Mouse (Mus musculus) lung, postnatal 10 days (tissue): ENCODE results near the gene Mafg.
"Not testable (repeated sequence)": the region's sequence is repeated elsewhere in the genome, so short reads cannot be mapped to it uniquely, and the experiment has no call there.

Source experiments
- DNase-seq: peaks from one replicate; pipeline ENCODE4 v3.0.0; 2021

The Mafg gene

DNA sequence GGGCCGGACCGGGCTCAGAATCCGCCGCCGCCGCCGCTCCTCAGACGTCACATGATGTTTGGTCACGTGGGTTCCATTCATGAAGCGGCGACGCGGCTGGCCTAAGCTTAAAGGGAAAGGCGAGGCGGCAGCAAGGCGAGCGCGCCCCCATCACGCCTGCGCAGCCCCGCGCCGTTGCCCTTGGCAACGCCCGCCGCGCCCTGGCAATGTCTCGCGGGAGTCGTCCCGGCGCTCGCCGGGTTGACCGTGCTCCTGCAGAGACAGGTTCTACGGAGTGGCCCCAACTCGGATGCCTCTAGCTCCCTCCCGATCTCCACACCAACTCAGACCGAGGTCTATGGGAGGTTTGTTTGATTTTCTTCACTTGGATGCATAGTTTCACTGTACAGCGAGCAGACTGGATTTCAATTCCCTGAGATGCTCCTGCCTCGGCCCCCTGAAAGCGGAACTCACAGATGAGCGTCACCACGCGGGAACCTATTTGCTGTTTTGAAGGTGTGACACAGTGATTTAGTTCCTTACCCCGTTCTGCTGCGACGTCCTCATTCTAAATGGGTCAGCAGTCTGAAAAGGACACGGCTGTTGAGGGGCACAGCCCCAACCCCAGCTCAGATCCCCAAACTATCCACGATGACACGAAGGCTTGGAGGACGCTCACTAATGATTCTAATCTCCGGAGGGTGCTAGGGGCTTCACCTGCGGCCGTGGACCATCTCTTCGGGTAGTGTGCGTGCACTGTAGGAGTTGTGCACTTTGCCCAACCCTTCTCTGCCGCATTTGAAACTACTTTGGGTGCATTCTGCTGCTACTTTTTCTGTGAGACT lies at the start of gene Mafg:
Mafg (minus strand) TSS at position 81 of the 824 bp plus-strand sequence.
- DNase-seq: peak; percentile 96

DNA sequence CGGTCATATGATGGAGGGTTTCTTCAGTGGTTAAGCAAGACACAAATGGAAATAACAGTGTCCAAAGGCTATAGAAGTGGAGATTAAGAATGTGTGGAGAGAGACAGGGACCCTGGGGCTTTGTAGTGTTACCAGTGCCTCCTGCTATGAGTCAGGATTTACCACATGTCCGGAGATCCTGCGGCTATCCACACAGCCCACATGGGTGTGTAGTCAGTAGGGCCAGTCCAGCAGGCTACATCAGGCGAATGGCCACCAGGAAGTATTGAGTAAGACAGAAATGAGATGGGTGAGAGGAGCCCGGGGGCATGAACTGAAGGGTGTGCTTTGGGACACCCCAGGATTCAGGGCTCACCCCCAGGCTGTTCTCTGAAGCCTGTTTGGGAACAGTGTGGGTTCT lies 49.3 kb upstream of the Mafg start:
- DNase-seq: no peak

DNA sequence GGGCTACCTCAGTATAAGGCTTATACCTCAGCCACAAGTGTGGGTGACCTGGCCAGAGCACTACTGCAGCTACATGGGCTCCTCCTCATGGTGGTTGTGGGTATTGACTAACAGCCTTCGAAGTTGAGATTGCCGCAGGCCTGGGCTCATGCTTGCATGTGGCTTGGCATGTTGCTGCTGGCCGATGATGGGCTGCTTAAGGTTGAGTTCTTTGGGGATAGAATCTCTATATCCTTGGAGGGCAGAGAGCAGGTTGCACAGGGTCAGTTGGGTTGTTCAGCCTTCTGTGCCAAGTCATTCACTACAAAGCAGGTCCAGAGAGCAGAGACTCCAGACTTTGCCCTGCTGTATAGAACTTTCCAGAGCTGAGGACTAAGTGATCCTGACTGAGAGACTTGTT lies 46.5 kb upstream of the Mafg start:
- DNase-seq: peak; percentile 66

DNA sequence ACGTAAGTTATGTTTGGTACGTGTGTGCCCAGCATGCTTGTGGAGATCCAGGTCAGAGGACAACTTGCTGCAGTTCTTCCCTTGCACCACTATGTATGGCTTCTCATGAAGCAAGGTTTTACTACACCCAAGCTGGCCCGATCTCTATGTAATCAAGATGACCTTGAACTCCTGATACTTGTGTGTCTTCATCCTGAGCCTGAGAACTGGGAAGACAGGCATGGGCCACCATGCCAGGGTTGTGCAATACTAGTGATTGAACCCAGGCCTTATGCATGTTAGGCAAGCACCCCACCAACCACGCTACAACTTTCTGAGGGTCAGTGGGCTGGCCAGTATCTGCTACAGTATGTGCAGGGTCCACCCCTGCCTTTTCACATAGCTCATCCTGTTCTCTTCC lies 43.6 kb upstream of the Mafg start:
- DNase-seq: no peak

DNA sequence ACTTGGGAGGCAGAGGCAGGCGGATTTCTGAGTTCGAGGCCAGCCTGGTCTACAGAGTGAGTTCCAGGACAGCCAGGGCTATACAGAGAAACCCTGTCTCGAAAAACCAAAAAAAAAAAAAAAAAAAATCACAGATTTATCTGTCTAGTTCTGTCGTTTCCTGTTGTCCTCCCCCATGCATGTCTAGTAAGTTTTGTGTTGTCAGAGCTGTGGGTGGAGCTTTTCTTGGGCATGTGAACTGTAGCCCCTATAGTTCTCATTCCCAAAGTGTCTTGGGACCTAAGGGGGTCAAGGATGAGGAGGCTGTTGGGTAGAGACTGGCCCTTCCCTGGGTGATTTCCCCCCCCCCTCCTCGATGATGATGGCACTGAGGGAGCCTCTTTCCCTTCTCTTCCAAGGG lies 42.5 kb upstream of the Mafg start:
- not testable (repeated sequence) for DNase-seq

DNA sequence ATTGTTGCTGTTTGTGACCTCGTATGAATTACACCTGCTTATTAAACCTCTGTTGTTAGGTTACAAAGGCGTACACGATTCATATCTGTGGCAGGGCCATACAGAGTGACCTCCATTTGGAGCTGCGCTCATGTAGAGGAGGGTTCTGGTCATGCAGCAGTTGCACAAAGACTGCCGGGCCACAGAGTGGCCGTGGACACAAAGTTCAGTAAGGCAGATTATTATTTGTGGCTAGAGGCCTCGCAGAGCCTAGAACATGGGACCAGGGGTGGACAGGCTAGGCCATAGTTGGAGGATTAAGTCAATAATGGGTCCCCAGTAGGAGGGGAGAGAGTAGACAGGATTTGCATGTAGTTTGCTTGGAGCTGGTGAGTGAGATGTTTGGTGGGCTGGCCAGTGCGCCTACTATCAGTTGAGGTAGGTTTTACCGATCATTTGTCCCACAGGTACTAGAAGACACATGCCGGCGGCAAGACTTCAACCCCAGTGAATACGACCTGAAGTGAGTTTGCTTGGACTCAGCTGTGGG lies 40.3 kb upstream of the Mafg start:
- no peak for DNase-seq

DNA sequence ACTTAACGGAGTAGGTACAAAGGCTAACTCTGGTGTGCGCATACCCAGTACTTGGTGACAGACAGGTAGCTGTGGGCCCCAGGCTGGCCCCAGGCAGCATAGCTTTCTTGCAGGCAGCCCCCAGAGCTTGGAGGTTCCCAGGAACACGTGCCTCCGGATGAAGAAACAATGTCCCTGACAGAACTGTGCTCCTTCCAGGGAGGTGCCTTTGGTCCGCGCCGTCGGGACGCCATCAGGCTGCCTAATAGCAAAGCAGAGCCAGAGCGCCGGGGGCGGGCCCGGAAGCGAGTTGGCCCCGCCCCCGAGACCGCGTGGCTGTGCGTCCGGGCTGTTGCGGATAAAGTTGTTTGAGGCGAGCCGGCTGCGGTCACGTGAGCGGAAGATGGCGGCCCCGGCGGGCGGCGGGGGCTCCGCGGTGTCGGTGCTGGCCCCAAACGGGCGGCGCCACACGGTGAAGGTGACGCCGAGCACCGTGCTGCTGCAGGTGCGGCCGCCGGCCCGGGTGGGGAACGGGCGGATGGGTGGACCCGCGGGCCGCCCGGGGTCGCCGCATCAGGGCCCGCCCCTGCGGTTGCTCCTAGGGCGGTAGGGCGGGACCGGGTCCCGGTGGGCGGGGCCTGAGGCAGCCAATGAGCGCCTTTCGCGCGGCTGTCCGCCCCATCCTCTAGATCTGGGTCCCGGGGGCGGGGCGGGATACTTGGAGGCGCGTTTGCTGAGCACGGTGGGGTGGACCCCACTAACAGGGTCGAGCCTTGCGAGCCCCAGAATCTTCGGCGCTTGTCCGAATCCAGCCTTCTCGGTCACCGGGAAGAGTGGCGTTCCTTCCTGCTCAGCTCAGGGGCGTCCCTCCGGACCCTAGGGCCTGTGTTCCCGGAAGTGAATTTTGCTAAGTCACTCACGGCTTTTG lies 39.5 kb upstream of the Mafg start, which contains the start of gene Aspscr1:
Aspscr1 (plus strand) TSS at position 287 of the 907 bp plus-strand sequence.
- peak; percentile 98 for DNase-seq

DNA sequence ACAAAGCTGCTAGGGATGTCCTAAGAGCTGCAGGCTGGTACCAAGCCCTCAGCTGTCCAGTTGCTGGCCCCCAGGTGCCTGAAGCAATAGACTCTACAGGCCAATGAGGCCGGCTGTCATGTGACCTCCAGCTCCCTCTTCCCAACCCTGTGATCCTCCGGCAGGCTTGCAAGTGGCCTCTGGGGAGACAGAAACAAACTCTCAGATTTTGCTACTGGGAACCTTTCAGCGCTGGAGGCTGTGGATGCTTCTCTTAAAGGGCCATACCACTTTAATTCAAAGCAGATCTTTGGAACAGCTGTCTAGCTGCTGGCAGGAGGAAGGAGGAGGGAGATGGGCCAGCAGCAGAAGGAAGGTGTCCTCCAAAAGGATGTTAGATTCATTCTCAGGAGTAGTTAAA lies 33.2 kb upstream of the Mafg start:
- peak; percentile 45 for DNase-seq

DNA sequence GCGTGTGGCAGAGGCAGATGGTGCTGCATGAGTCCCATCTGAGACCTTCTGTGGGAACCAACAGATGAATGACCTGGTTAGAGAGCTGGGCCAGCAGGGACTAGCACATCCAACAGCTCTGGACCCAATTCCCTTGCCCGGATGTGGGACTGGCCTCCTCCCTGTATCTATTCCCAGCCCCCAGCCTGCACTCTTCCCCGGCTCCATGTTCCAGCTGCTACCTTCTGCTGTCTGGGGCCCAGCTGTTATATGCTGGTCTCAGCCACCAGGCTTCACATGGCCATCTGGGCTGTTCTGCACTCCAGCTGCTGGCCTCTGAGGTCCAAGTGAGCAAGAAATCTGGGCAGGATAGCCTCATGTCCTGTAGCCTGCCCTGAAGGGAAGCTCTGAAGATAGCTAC lies 32.0 kb upstream of the Mafg start:
- peak; percentile 83 for DNase-seq

DNA sequence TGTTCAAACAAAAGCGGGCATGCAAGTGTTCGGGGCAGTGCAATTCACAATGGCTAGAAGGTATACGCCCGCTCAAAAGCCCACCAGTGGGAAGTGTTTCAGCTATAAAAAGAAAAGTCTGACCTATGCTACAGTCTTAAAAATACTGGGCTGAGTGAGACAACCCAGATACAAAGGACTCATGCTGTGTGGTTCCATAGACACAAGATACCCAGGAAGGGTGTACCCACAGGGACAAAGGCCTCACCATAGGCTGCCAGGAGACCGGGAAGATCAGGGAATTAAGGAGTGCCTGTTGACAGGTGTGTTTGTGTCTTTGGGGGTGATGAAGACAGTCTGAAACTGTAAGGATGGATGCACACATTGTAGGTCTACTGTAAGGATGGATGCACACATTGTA lies 30.3 kb upstream of the Mafg start:
- no peak for DNase-seq

DNA sequence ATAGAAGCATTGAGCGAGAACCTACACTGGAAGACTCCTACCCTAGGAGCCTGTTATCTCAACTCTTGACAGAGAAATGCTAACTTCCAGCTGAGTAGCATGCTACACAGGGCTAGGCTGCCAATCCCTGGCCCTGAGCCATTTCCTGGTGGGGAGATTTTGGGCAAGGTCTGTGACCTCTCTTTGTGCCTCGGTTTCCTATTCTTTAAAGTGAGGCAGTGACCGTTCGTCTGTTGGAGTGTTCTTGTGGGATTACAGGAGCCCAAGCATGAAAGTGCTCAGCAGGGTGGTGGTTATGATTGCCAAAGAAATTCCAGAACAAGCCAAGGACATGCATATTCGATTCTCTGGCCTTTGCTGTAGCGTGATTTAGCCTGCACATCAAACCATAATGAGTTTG lies 29.4 kb upstream of the Mafg start:
- no peak for DNase-seq

DNA sequence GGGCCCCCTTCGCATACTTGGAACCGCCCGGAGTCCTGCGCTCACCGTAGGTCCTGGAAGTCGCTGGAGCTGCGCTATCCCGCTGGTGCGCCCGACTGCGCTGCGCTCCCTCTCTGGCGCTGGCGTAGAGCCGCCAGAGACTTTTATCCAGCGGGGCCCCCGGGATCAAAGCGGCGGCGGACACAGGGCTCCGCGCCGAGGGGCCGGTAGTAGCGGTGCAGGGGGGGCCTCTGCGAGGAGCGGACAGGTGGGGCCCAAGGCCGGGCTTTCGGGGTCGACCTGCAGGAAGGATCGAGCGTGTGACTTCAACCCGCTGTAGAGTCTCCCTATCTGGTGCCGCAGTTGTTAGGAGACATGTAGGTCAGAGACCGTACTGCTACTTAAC lies 27.7 kb upstream of the Mafg start, which contains the start of gene Notum:
Notum (minus strand) TSS at position 100 of the 385 bp plus-strand sequence.
- no peak for DNase-seq

DNA sequence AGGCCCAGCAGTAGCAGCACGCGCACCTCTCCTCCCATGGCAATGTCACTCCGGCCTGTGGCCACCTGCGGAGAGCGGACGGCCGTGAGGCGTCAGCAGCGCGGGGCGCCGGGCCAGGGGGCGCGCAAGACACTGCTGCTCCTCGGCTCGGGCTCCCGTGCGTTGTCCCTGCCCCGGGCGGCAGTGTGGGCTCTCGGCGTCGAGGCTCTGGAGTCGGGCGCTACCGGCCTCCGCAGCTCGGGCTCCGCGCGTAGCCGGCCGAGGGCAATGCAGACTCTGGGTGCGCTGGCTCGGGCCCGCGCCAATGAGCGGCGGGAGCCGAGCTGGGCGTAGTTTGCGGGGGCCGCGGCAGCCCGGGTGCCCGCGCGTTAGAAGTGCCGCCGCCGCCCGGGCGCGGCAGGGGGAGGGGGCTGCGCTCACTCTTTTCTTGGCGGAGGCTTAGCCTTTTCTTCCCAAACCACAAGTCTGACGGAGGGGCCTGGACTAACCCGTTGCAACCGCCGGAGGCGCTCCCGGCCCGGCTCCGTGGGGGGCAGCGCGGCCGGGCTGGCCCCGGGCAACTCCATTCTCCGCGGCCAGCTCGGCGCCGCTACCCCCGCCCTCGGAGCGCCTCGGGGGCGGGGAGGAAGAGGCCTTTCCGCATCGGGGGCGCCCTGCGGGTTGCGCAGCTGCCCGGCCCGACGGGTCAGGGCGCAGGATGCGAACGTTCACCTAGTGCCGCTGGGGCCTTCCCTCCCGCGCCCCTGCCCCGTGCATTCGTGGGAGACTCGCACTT lies 27.1 kb upstream of the Mafg start:
- peak; percentile 79 for DNase-seq

DNA sequence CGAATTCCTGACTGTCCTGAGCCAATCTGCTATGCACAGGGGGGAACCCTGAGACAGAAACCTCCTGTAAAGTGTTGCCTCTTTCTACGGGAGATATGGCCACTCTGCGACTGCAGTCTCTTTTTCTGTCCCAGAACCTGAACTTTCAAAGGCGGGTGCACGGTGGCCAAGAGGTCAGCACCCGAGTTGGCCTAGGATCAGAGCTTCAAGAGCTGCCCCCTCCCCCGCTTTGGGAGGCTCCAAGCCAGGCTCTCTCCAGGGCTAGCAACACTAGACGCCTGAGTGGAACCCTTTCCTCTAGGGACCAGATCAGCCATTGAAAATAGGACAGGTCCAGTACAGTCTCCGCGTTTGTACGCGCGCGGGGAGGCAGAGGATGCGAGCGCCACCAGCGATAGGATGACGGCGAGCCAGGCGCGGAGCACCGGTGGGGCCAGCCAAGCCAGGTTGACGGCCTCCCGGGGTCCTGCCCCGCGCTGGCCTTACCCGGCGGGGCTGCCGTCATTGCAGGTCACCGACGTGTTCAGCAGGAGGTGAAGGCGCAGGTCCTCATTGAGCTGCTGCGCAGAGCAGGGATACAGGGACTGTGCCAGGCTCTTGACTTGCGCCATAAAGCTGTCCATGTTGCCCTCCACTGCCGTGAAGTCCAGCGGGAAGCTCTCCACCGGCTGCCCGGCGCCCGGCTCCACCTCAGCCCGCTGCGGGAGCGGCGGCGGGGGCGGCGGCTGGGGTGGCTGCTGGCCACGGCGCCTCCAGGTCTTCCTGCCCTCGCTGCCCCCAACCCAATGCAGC lies 26.3 kb upstream of the Mafg start:
- no peak for DNase-seq

DNA sequence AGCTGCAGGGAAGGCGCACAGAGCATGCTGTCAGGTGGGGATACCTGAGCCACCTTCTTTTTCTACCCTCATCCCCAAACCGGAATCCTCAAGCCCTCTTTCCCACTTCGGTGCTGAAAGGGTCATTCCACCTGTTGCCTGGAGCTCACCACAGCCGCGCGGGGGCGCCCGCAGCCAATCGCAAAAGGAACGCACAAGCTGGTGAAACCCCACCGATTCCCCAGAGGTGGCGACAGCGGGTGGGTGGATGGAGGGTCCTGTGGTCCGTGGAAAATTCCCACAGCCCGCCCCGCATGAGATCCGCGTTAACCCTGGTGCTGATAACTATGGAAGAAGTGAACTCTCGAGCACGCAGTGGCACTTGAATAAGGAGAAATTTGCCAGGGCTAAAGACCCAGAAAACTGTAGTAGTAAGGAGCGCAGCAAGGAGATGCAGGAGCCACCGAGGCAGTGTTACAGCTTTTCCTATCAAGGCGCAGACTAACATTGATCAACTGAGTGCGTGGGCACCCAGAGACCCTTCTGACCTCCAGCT lies 25.5 kb upstream of the Mafg start:
- DNase-seq: peak; percentile 93

DNA sequence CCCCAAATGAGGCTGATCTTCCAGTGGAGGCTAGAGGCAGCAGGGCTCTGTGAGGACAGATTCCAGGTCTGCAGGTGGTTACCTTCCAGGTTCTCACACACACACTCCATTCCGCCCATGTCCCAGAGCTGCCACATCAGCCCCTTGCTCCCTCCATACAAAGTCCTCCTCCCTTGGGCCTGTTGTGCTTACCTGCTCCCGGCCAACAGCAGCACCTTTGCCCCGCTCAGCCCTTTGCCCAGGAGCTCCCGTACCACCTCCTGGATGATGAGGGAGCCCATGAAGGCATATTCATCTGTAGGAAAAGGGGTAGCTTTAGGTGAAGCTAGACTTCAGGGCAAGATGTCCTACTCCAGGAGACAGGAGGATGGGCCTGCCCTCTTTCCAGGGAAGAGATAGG lies 23.9 kb upstream of the Mafg start:
- DNase-seq: no peak

DNA sequence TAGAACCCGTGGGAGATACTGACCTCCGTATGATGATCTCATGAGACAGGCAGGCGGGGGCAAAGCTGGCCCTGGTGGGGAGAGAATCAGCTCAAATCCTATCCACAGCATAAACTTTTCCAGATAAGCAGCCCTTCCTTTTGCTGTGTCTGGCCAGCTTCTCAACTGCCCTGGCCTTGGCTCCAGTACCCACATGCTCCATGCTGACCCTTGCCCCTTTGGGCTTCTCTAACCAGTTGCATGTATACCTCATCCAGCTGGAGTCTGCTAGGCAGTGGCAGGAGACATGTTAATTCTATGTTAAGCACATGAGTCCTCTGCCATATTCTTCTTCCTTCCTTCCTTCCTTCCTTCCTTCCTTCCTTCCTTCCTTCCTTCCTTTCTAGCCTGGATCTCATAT lies 21.3 kb upstream of the Mafg start:
- no peak for DNase-seq

DNA sequence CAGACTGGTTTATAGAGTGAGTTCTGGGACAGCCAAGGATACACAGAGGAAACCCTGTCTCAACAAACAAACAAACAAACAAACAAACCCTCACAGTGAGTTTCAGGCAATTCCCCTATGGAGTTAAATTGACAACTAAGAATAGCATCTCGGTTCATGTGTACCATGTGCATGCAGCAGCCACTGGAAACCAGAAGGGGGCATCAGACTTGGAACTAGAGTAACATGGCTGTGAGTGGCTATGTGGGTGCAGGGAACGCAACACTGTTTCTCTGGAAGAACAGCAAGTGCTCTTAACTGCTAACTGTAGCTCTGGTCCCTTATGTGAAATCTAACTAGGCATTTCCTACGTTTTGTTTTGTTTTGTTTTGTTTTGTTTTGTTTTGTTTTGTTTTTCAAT lies 18.5 kb upstream of the Mafg start:
- no peak for DNase-seq

DNA sequence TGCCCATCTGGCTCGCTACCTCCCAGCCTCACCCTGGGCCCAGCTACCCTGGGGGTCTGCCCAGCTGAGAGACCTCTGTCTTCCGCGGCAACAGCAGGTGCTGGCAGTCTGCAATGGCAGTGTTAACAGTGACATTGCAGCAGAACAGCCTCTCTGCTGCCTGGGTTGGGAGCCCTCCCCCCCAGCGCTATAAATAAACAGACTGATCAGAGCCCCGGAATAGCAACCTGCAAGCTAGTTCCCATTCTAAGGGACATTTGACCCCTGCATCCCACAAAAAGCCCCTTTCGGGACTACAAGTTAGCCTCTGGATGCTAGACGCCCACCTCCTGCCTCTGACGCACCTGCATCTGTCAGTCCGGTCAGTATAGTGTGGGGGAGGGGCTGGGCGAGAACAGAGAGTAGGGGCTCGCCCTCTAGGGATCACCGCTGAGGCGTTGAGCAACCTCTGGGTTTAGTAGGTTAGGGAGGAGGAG lies 14.6 kb upstream of the Mafg start, which contains the start of gene Myadml2:
Myadml2 (minus strand) TSS at position 158 of the 476 bp plus-strand sequence.
- no peak for DNase-seq

DNA sequence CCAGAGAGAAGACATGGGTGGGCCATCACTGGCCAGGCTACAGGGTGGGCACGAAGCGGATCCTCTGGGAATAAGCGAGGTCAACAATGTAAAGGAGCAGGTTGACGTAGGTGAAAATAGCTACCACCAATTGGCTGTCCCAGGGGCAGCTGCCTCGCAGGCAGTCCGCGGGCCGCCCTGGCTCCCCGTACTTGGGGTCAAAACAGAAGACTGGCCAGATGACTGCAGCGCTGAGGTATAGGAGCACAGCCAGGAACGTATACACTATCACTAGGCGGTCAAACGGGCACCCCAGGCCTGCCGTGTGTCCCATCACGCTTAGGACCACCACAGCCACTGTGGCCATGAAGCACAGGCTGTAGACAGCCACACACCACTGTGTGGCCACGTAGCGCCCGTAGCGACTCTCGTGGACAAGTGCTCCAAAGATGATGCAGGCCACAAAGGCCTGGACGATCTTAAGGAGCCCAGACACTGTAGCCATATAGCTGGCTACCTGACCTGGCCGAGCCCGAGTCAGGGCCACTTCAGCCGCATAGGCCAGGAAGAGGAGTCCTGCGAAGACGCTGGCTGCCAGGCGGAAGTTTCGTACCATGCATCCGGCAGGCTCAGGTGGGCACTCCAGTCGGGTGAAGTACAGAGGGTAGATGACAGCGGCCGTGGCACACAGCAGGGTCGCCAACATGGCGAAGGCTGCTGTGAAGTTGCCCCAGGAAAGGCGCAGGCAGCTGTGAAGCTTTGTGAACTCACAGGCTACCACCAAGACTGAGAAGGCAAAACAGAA lies 13.8 kb upstream of the Mafg start:
- DNase-seq: no peak

DNA sequence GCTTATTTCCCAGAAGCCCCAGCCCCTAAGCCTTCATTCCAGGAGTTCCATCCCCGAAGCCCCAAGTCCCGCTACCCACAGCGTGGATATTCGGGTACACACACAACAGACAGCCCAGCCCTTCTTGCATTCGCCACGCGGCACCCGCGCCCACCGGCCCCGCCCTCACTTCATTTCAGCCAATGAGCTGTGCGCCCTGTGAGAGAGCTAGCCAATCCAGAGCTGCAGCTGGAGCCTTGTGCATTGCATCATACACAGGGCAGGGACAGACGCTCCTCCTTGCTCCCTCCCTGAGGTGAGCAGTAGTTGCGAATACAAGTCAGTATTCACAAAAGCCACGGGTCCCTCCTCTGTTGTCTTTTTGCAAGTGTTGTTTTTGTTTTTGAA lies 10.2 kb upstream of the Mafg start, which contains the start of gene Pycr1:
Pycr1 (minus strand) TSS at position 169 of the 387 bp plus-strand sequence.
- DNase-seq: peak; percentile 97
